Mouse (Mus musculus) brain, embryonic 14.5 days (tissue): ENCODE results near the gene Rtbdn.

Experiments used
- CTCF ChIP-seq: fragments of 200-500 bp; IDR thresholded peaks from 2 replicates; pipeline ENCODE4 v1.5.1; 2012; ENCODE audit warnings: inconsistent platforms, mild to moderate bottlenecking, moderate library complexity, borderline replicate concordance; ENCODE audit not compliant: insufficient read depth, insufficient read length; ENCODE audit errors: extremely low read depth
- POLR2A ChIP-seq: fragments of 200-500 bp; IDR thresholded peaks from 2 replicates; pipeline ENCODE4 v1.6.1; 2012; ENCODE audit warnings: mild to moderate bottlenecking, inconsistent platforms, borderline replicate concordance; ENCODE audit not compliant: poor library complexity, insufficient read depth, insufficient read length, severe bottlenecking; ENCODE audit errors: extremely low read depth

DNA sequence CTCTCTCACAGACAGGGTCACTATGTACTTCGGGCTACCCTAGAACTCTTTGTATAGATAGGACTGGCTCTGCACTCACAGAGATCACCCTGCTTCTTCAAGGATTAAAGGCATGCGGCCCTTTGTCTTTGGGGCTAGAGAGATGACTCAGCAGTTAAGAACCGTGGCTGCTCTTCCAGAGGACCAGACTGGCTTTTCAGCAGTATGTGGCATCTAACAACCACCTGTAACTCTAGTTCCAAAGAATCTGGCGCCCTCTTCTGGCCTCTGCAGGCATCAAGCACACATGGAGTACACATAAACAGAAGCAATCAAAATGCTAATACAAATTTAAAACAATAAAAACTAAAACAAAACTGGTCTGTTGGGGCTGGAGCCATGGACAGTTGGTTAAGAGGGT lies 32.8 kb upstream of the Rtbdn start:
- peak; percentile 35; the same call in 1 of the 2 replicates for TF ChIP-seq CTCF
- TF ChIP-seq POLR2A: no peak
